In genomic region chr13:97938596-97939297, GRCm38 (mm10) we compare ENCODE assay signal across 9 mouse cellular contexts.
A peak's percentile ranks its signal among the peaks of the same experiment; 100 is the strongest.
DNase-seq lines count a peak whose midpoint lies in the region; ATAC-seq and TF ChIP-seq lines count a peak whose summit lies in the region.
"Had no signal": no experiment of that assay in that cellular context is flagged by ENCODE, and none has a peak within 500 bp of the region (broad histone marks: within the 10 kb centered on the region; RNA-seq: fewer than 3 reads in every experiment).

No protein-coding gene starts in this region.

- no peak overlapping the region for H3K9ac ChIP-seq in embryonic facial prominence, embryonic 12.5 days
- H3K9ac ChIP-seq in kidney, postnatal 0 days (ENCODE audit: low read depth, low read length): no peak overlapping the region
- H3K9ac ChIP-seq in liver, embryonic 11.5 days (ENCODE audit: low read depth, low read length): no peak overlapping the region
- H3K9ac ChIP-seq in neural tube, embryonic 11.5 days (ENCODE audit: low read length): no peak overlapping the region
- H3K9ac ChIP-seq in stomach, embryonic 16.5 days (ENCODE audit: low read length): no peak overlapping the region

- H3K79me3 ChIP-seq in C2C12 (ENCODE audit: low read depth): no peaks in the 10 kb centered on the region

- ATAC-seq in embryonic facial prominence, embryonic 12.5 days (ENCODE audit: insufficient number of reproducible peaks, insufficient read depth, low FRiP score, low TSS enrichment): peak; percentile 50; the same call in 1 of the 2 replicates
- peak; percentile 68; the same call in 1 of the 2 replicates for ATAC-seq in kidney, postnatal 0 days (replicated peaks; ENCODE audit: low FRiP score, low read depth)
- 0 out of 2 replicates have a peak, but pooled peaks have one; percentile 29 for ATAC-seq in liver, embryonic 11.5 days (replicated peaks; ENCODE audit: low FRiP score)
- ATAC-seq in neural tube, embryonic 11.5 days (ENCODE audit: insufficient read depth, low FRiP score, low TSS enrichment): no peak
- ATAC-seq in stomach, embryonic 16.5 days (ENCODE audit: insufficient read depth, low FRiP score): peak; percentile 21; the same call in 1 of the 2 replicates

- no peaks in the 10 kb centered on the region for H3K27me3 ChIP-seq in C2C12 (ENCODE audit: control insufficient read depth, insufficient read depth, insufficient read length)
- no peaks in the 10 kb centered on the region for H3K27me3 ChIP-seq in embryonic facial prominence, embryonic 12.5 days
- no peaks in the 10 kb centered on the region for H3K27me3 ChIP-seq in heart, embryonic 10.5 days (ENCODE audit: insufficient read depth, poor library complexity, severe bottlenecking)
- no peaks in the 10 kb centered on the region for H3K27me3 ChIP-seq in kidney, postnatal 0 days (ENCODE audit: insufficient read depth, low read length)
- H3K27me3 ChIP-seq in liver, embryonic 11.5 days (replicated peaks; ENCODE audit: control insufficient read depth, insufficient read depth, low read length): no peaks in the 10 kb centered on the region
- no peaks in the 10 kb centered on the region for H3K27me3 ChIP-seq in neural tube, embryonic 11.5 days (ENCODE audit: control insufficient read depth, insufficient read depth, low read length)
- no peaks in the 10 kb centered on the region for H3K27me3 ChIP-seq in stomach, embryonic 16.5 days (ENCODE audit: control insufficient read depth, insufficient read depth, low read length)

- peak; percentile 91 to 92 for DNase-seq in adrenal gland, postnatal 36 days
- peak; percentile 93 for DNase-seq in heart, embryonic 10.5 days (ENCODE audit: low spot score)
- peak; percentile 87 for DNase-seq in kidney, postnatal 0 days (ENCODE audit: low spot score)
- DNase-seq in liver, embryonic 11.5 days (ENCODE audit: low spot score): peak; percentile 82
- peak; percentile 91 for DNase-seq in neural tube, embryonic 11.5 days (ENCODE audit: low spot score)

- TF ChIP-seq CTCF in C2C12 (IDR thresholded peaks at IDR 0.05; ENCODE audit: control insufficient read depth, insufficient read depth, insufficient read length): peak; percentile 54
- peak; percentile 97 for TF ChIP-seq CTCF in kidney, postnatal 0 days (IDR thresholded peaks at IDR 0.05; ENCODE audit: low read depth)

- H3K4me1 ChIP-seq in embryonic facial prominence, embryonic 12.5 days: peaks cover 32% of the 10 kb centered on the region
- H3K4me1 ChIP-seq in heart, embryonic 10.5 days: no peaks in the 10 kb centered on the region
- H3K4me1 ChIP-seq in kidney, postnatal 0 days (replicated peaks; ENCODE audit: insufficient read depth, low read length): no peaks in the 10 kb centered on the region
- no peaks in the 10 kb centered on the region for H3K4me1 ChIP-seq in liver, embryonic 11.5 days (replicated peaks; ENCODE audit: control insufficient read depth, insufficient read depth, low read length)
- H3K4me1 ChIP-seq in neural tube, embryonic 11.5 days (ENCODE audit: control insufficient read depth, insufficient read depth, low read length): no peaks in the 10 kb centered on the region
- no peaks in the 10 kb centered on the region for H3K4me1 ChIP-seq in stomach, embryonic 16.5 days (ENCODE audit: control insufficient read depth, insufficient read depth, low read length)

- no peaks in the 10 kb centered on the region for H3K36me3 ChIP-seq in C2C12 (ENCODE audit: control insufficient read depth, insufficient read depth)
- no peaks in the 10 kb centered on the region for H3K36me3 ChIP-seq in embryonic facial prominence, embryonic 12.5 days
- H3K36me3 ChIP-seq in heart, embryonic 10.5 days: no peaks in the 10 kb centered on the region
- H3K36me3 ChIP-seq in kidney, postnatal 0 days (ENCODE audit: insufficient read depth, low read length): peaks cover 6% of the 10 kb centered on the region; the same call in 1 of the 2 replicates
- no peaks in the 10 kb centered on the region for H3K36me3 ChIP-seq in liver, embryonic 11.5 days (ENCODE audit: control insufficient read depth, insufficient read depth, low read length)
- no peaks in the 10 kb centered on the region for H3K36me3 ChIP-seq in neural tube, embryonic 11.5 days (ENCODE audit: control insufficient read depth, insufficient read depth, low read length)
- no peaks in the 10 kb centered on the region for H3K36me3 ChIP-seq in stomach, embryonic 16.5 days (ENCODE audit: control insufficient read depth, insufficient read depth, low read length)

- WGBS in embryonic facial prominence, embryonic 12.5 days: 34% methylated on average over 18 of the region's 18 CpGs
- 33% methylated on average over 18 of the region's 18 CpGs for WGBS in heart, embryonic 10.5 days
- WGBS in kidney, postnatal 0 days: 34% methylated on average over 18 of the region's 18 CpGs
- WGBS in liver, embryonic 11.5 days: 32% methylated on average over 18 of the region's 18 CpGs
- 34% methylated on average over 18 of the region's 18 CpGs for WGBS in neural tube, embryonic 11.5 days
- 31% methylated on average over 18 of the region's 18 CpGs for WGBS in stomach, embryonic 16.5 days

- no peak overlapping the region for H3K4me3 ChIP-seq in C2C12 (ENCODE audit: insufficient read depth, poor library complexity, severe bottlenecking)
- no peak overlapping the region for H3K4me3 ChIP-seq in embryonic facial prominence, embryonic 12.5 days
- H3K4me3 ChIP-seq in heart, embryonic 10.5 days: no peak overlapping the region
- no peak overlapping the region for H3K4me3 ChIP-seq in kidney, postnatal 0 days (replicated peaks; ENCODE audit: low read depth, low read length)
- H3K4me3 ChIP-seq in liver, embryonic 11.5 days (ENCODE audit: low read depth, low read length): no peak overlapping the region
- H3K4me3 ChIP-seq in neural tube, embryonic 11.5 days (ENCODE audit: low read depth, low read length): no peak overlapping the region
- no peak overlapping the region for H3K4me3 ChIP-seq in stomach, embryonic 16.5 days (replicated peaks; ENCODE audit: low read length)
- H3K4me3 ChIP-seq: erythroblast, embryonic 14.5 days had no signal

- H3K79me2 ChIP-seq in C2C12 (ENCODE audit: control insufficient read depth, insufficient read depth): no peaks in the 10 kb centered on the region

- H3K27ac ChIP-seq in embryonic facial prominence, embryonic 12.5 days: no peak overlapping the region
- no peak overlapping the region for H3K27ac ChIP-seq in heart, embryonic 10.5 days
- no peak overlapping the region for H3K27ac ChIP-seq in kidney, postnatal 0 days
- no peak overlapping the region for H3K27ac ChIP-seq in liver, embryonic 11.5 days (ENCODE audit: low read depth, low read length)
- no peak overlapping the region for H3K27ac ChIP-seq in neural tube, embryonic 11.5 days (ENCODE audit: low read depth, low read length)
- no peak overlapping the region for H3K27ac ChIP-seq in stomach, embryonic 16.5 days (ENCODE audit: low read length)

- H3K4me2 ChIP-seq in embryonic facial prominence, embryonic 12.5 days (replicated peaks): no peak overlapping the region
- H3K4me2 ChIP-seq in kidney, postnatal 0 days (ENCODE audit: low read length): no peak overlapping the region
- H3K4me2 ChIP-seq in liver, embryonic 11.5 days: no peak overlapping the region
- no peak overlapping the region for H3K4me2 ChIP-seq in neural tube, embryonic 11.5 days (ENCODE audit: low read depth)
- H3K4me2 ChIP-seq in stomach, embryonic 16.5 days (ENCODE audit: low read depth, low read length): no peak overlapping the region

- H3ac ChIP-seq in C2C12 (ENCODE audit: control insufficient read depth, insufficient read length, low read depth): no peak overlapping the region

- H3K9me3 ChIP-seq in embryonic facial prominence, embryonic 12.5 days: no peaks in the 10 kb centered on the region
- H3K9me3 ChIP-seq in heart, embryonic 10.5 days: no peaks in the 10 kb centered on the region
- H3K9me3 ChIP-seq in kidney, postnatal 0 days (replicated peaks; ENCODE audit: low read length): no peaks in the 10 kb centered on the region
- no peaks in the 10 kb centered on the region for H3K9me3 ChIP-seq in liver, embryonic 11.5 days (ENCODE audit: control insufficient read depth, low read length)
- H3K9me3 ChIP-seq in neural tube, embryonic 11.5 days (ENCODE audit: control insufficient read depth, low read length): no peaks in the 10 kb centered on the region
- H3K9me3 ChIP-seq in stomach, embryonic 16.5 days (replicated peaks; ENCODE audit: control insufficient read depth, low read length): no peaks in the 10 kb centered on the region

TF ChIP-seq in C2C12, 6 proteins besides CTCF, POLR2A, EP300 and RAD21:
- TF ChIP-seq MAX (IDR thresholded peaks at IDR 0.05): no peak
- no peak for TF ChIP-seq MYOD1 (IDR thresholded peaks at IDR 0.05; ENCODE audit: control insufficient read depth, insufficient read length, low read depth)
- no peak for TF ChIP-seq USF1 (IDR thresholded peaks at IDR 0.05; ENCODE audit: low read depth)
- no peak for TF ChIP-seq MYOG (IDR thresholded peaks at IDR 0.05; ENCODE audit: control insufficient read depth, extremely low read depth, insufficient read length)
- no peak for TF ChIP-seq FOSL1 (IDR thresholded peaks at IDR 0.05; ENCODE audit: insufficient read depth, low read length, poor library complexity, severe bottlenecking)
- TF ChIP-seq CEBPB (IDR thresholded peaks at IDR 0.05; ENCODE audit: low read depth): no peak
